Mouse (Mus musculus) small intestine, adult 2 months (tissue): ENCODE data around the gene Gnaq.

Source experiments
- CTCF ChIP-seq: fragments of 200-500 bp; IDR thresholded peaks from 2 replicates; pipeline ENCODE4 v1.5.1; 2012; ENCODE audit warnings: low read depth, mild to moderate bottlenecking, control low read depth, inconsistent platforms, low read length, moderate library complexity, mixed read lengths; ENCODE audit not compliant: insufficient replicate concordance, insufficient read length; ENCODE audit errors: extremely low read depth
- POLR2A ChIP-seq: fragments of 200-500 bp; IDR thresholded peaks from 2 replicates; pipeline ENCODE4 v1.6.1; 2012; ENCODE audit warnings: low read depth, mild to moderate bottlenecking, control low read depth, inconsistent platforms, low read length, moderate library complexity

DNA sequence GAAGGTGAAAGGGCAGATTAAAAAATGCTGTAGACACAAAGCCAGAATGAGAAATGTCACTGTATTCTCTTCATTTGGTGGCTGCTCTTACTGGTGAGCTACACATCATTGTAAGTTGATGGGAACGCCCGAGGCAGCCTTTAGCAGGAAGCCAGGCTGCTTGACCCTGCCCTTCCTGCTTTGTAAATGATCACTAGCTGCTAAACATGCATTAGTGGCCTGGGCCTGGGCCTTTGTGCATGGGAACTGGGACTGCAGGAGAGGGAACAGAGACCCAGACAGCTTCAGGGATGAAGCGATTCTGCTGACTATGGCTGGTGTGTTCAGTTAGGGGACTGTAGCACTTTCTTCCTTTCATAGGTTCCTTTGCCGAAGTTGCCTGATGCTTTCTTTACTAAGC lies 35.6 kb downstream of the Gnaq start:
- TF ChIP-seq CTCF, result no peak
- no peak for TF ChIP-seq POLR2A
